ENCODE assay signal across 14 mouse cellular contexts in genomic region chr14:60912981-60913468, GRCm38 (mm10).
DNase-seq lines count a peak whose midpoint lies in the region; ATAC-seq and TF ChIP-seq lines count a peak whose summit lies in the region.
"Had no signal": no experiment of that assay in that cellular context is flagged by ENCODE, and none has a peak within 500 bp of the region (broad histone marks: within the 10 kb centered on the region; RNA-seq: fewer than 3 reads in every experiment).

No protein-coding gene starts in this region.

- no peak for TF ChIP-seq CTCF in hindbrain, postnatal 0 days (IDR thresholded peaks at IDR 0.05; ENCODE audit: low read depth)
- TF ChIP-seq CTCF in liver, postnatal 0 days (IDR thresholded peaks at IDR 0.05; ENCODE audit: low read depth) = no peak

- no peak overlapping the region for H3K9ac ChIP-seq in kidney, embryonic 15.5 days
- H3K9ac ChIP-seq in hindbrain, postnatal 0 days (replicated peaks; ENCODE audit: low read length) = no peak overlapping the region
- H3K9ac ChIP-seq in liver, postnatal 0 days (replicated peaks) = no peak overlapping the region
- H3K9ac ChIP-seq: neural tube, embryonic 12.5 days; stomach, embryonic 15.5 days had no signal

- H3K9me3 ChIP-seq in kidney, embryonic 15.5 days (replicated peaks) = no peaks in the 10 kb centered on the region
- H3K9me3 ChIP-seq in embryonic facial prominence, embryonic 10.5 days = no peaks in the 10 kb centered on the region
- H3K9me3 ChIP-seq in hindbrain, postnatal 0 days (ENCODE audit: low read length) = no peaks in the 10 kb centered on the region
- no peaks in the 10 kb centered on the region for H3K9me3 ChIP-seq in liver, postnatal 0 days (ENCODE audit: low read length)
- H3K9me3 ChIP-seq: neural tube, embryonic 12.5 days; stomach, embryonic 15.5 days had no signal

- peak overlapping the region; percentile 86 for H3K27ac ChIP-seq in kidney, embryonic 15.5 days
- peak overlapping the region; percentile 37; the same call in 1 of the 2 replicates for H3K27ac ChIP-seq in embryonic facial prominence, embryonic 10.5 days (replicated peaks)
- H3K27ac ChIP-seq in hindbrain, postnatal 0 days = no peak overlapping the region
- no peak overlapping the region for H3K27ac ChIP-seq in liver, postnatal 0 days (ENCODE audit: low read depth)
- H3K27ac ChIP-seq: neural tube, embryonic 12.5 days; stomach, embryonic 15.5 days had no signal

- H3K27me3 ChIP-seq in kidney, embryonic 15.5 days = no peaks in the 10 kb centered on the region
- no peaks in the 10 kb centered on the region for H3K27me3 ChIP-seq in embryonic facial prominence, embryonic 10.5 days (replicated peaks; ENCODE audit: low read depth, poor library complexity, severe bottlenecking)
- no peaks in the 10 kb centered on the region for H3K27me3 ChIP-seq in hindbrain, postnatal 0 days (ENCODE audit: insufficient read depth, low read length)
- H3K27me3 ChIP-seq in liver, postnatal 0 days (ENCODE audit: insufficient read depth, low read length) = no peaks in the 10 kb centered on the region
- H3K27me3 ChIP-seq: CH12.LX; neural tube, embryonic 12.5 days; stomach, embryonic 15.5 days had no signal

- no peak overlapping the region for H3K4me3 ChIP-seq in kidney, embryonic 15.5 days (replicated peaks)
- H3K4me3 ChIP-seq in embryonic facial prominence, embryonic 10.5 days = no peak overlapping the region
- H3K4me3 ChIP-seq in hindbrain, postnatal 0 days (ENCODE audit: low read length) = no peak overlapping the region
- no peak overlapping the region for H3K4me3 ChIP-seq in liver, postnatal 0 days (ENCODE audit: low read depth, low read length)
- H3K4me3 ChIP-seq: neural tube, embryonic 12.5 days; stomach, embryonic 15.5 days had no signal

- no peaks in the 10 kb centered on the region for H3K36me3 ChIP-seq in kidney, embryonic 15.5 days
- H3K36me3 ChIP-seq in embryonic facial prominence, embryonic 10.5 days (replicated peaks) = 0 out of 2 replicates have a peak, but pooled peaks cover 6% of the 10 kb centered on the region
- no peaks in the 10 kb centered on the region for H3K36me3 ChIP-seq in hindbrain, postnatal 0 days (ENCODE audit: insufficient read depth, low read length)
- no peaks in the 10 kb centered on the region for H3K36me3 ChIP-seq in liver, postnatal 0 days (replicated peaks; ENCODE audit: insufficient read depth, low read length)
- H3K36me3 ChIP-seq: neural tube, embryonic 12.5 days; stomach, embryonic 15.5 days had no signal

- H3K4me2 ChIP-seq in kidney, embryonic 15.5 days = no peak overlapping the region
- H3K4me2 ChIP-seq in hindbrain, postnatal 0 days (ENCODE audit: low read depth, low read length) = no peak overlapping the region
- no peak overlapping the region for H3K4me2 ChIP-seq in liver, postnatal 0 days (ENCODE audit: low read depth, low read length)
- H3K4me2 ChIP-seq: neural tube, embryonic 12.5 days; stomach, embryonic 15.5 days had no signal

- peaks cover 32% of the 10 kb centered on the region for H3K4me1 ChIP-seq in kidney, embryonic 15.5 days
- peaks cover 42% of the 10 kb centered on the region for H3K4me1 ChIP-seq in embryonic facial prominence, embryonic 10.5 days
- no peaks in the 10 kb centered on the region for H3K4me1 ChIP-seq in hindbrain, postnatal 0 days (ENCODE audit: insufficient read depth, low read length)
- 0 out of 2 replicates have a peak, but pooled peaks cover 2% of the 10 kb centered on the region for H3K4me1 ChIP-seq in liver, postnatal 0 days (ENCODE audit: insufficient read depth)

- ATAC-seq in kidney, embryonic 15.5 days (replicated peaks; ENCODE audit: low FRiP score) = peak; percentile 73
- ATAC-seq in hindbrain, postnatal 0 days = no peak
- no peak for ATAC-seq in activated CD4-positive, CD25-positive, alpha-beta regulatory T cell, adult 4 months
- ATAC-seq in liver, postnatal 0 days = no peak
- ATAC-seq: intestine, postnatal 0 days had no signal

- no peak for DNase-seq in kidney, adult 11 months
- DNase-seq in MN1 (ENCODE audit: low spot score) = peak; percentile 20
- no peak for DNase-seq in embryonic facial prominence, embryonic 10.5 days (ENCODE audit: low spot score)
- DNase-seq in hindbrain, postnatal 0 days (ENCODE audit: low spot score) = peak; percentile 9
- DNase-seq in liver, postnatal 0 days = no peak
- DNase-seq: gastrocnemius, postnatal 36 days; lung, postnatal 4 days; right cerebral cortex, postnatal 14 days had no signal

- WGBS in kidney, embryonic 15.5 days = 10% methylated on average over 8 of the region's 8 CpGs
- WGBS in embryonic facial prominence, embryonic 10.5 days = 19% methylated on average over 8 of the region's 8 CpGs
- 14% methylated on average over 8 of the region's 8 CpGs for WGBS in hindbrain, postnatal 0 days
- WGBS in liver, postnatal 0 days (ENCODE audit: insufficient replicate concordance) = 58% methylated on average over 8 of the region's 8 CpGs

- TF ChIP-seq EP300 in liver, postnatal 0 days (IDR thresholded peaks at IDR 0.05; ENCODE audit: low read depth) = no peak

Comparison
In these comparisons a context has a peak if more than half of its experiments do, and no peak if none do; other contexts are left out.
1. H3K27ac ChIP-seq: peak in kidney, embryonic 15.5 days (single experiment) and embryonic facial prominence, embryonic 10.5 days (single experiment); none in hindbrain, postnatal 0 days (single experiment) and liver, postnatal 0 days (single experiment).
2. DNase-seq: peak in MN1 (single experiment) and hindbrain, postnatal 0 days (single experiment); none in kidney, adult 11 months (single experiment), embryonic facial prominence, embryonic 10.5 days (single experiment) and liver, postnatal 0 days (single experiment).